Mouse (Mus musculus): ENCODE results near the gene Tmem178b. TPM values are rescaled to one million over a fixed set of nuclear protein-coding genes. Genes with fewer than 3 reads are reported as not detected.

Gene Tmem178b
- 0.11 TPM in 1 of 2 replicates, not detected in the other for polyA plus RNA-seq (2011; ENCODE audit: insufficient read length, low read depth, missing spikeins)

DNA sequence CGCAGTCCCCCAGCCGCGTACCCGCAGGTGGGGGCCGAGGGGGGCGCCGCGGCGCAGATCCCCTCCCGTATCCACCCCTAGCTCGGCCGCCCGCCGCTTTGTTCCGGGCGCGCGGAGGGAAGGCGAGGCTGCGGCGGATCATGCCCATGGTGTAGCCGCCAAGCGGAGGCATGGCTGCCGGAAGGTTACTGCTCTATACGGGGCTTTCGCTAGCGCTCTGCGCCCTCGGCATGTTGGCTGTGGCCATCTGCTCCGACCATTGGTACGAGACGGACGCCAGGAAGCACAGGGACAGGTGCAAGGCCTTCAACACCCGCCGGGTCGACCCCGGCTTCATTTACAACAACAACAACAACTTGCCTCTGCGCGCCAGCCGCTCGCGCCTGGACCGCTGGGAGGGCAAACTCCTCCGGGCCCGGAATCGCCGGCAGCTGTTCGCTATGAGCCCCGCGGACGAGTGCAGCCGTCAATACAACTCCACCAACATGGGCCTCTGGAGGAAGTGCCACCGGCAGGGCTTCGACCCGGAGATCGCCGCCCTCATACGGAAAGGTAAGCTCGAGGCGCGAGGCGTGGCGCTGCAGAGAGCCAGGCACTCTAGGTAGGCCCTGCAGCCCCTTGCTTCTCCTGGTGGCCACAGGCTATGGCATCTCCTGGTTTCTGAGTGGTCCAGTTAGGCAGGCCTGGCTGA is at the start of gene Tmem178b:
Tmem178b (plus strand) TSS at position 371 of the 691 bp plus-strand sequence.
- TF ChIP-seq POLR2A (IDR thresholded peaks at IDR 0.05; ENCODE audit: low read depth, low read length) (no peak), CTCF (IDR thresholded peaks at IDR 0.05; ENCODE audit: borderline replicate concordance, insufficient read depth, low read length) (no peak)
- no peak within 1 kb of the TSS for H3K27ac ChIP-seq (ENCODE audit: insufficient read depth, low read length)
- peak within 1 kb of the TSS; percentile 20 for H3K4me3 ChIP-seq (ENCODE audit: insufficient read depth, low read length)
- H3K4me1 ChIP-seq (ENCODE audit: control insufficient read depth, insufficient read depth, low read length) = no peaks in the 10 kb centered on the region; the same call in 1 of the 2 replicates

DNA sequence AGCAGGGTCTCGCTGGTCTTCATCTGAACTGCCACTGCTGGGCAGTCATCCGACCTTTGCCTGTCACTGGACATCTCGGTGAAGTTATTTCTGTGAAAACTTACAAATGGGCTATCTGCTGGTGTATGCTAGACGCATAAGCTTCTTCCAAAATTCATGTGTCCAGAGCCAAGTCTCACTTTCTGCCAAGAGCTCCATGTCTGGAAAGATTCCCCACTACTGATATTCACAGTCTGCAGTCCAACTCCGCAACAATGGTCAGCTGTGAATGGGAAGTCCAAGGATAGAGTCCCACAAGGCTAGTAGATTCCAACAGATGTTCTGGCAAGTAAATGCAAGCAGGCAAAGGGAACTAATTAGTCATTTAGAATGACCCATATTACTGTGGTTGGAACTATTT is 44.3 kb upstream of the Tmem178b start:
- H3K4me3 ChIP-seq (ENCODE audit: insufficient read depth, low read length) = no peak overlapping the region
- no peak overlapping the region for H3K27ac ChIP-seq (ENCODE audit: insufficient read depth, low read length)
- no peaks in the 10 kb centered on the region for H3K4me1 ChIP-seq (ENCODE audit: control insufficient read depth, insufficient read depth, low read length)
- TF ChIP-seq CTCF (IDR thresholded peaks at IDR 0.05; ENCODE audit: borderline replicate concordance, insufficient read depth, low read length) (no peak), POLR2A (IDR thresholded peaks at IDR 0.05; ENCODE audit: low read depth, low read length) (no peak)

DNA sequence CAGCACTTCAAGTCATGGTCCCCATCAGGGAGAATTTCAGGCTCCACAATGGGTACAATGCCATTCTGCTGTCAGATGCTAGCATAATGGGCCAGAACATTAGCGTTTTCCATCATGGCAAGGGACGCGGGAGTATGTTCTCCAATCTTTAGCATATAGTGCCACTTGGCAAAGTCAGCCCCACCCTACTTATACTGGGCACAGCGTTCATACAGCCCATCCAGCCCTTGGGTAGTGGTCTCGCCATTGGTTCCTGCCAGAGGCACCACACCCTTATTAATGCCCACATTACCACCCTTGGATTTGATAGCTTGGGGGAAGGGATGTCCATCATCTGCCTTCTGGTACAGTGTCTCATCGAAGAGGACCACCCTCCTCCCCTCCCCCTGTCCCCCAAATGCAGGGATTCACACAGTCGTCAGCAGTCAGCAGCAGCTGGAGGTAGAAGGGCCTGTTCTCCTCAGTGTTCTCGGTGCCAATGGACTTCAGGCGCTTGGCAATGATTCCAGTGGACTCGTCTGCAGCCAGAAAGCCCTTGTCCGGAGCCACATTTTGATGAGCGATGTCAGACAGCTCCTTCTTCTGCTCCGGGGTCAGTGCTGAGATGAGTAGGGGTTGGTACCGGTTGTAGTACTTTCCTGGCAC is 29.3 kb upstream of the Tmem178b start:
- Histone ChIP-seq H3K4me3 (ENCODE audit: insufficient read depth, low read length) (no peak overlapping the region), H3K27ac (ENCODE audit: insufficient read depth, low read length) (no peak overlapping the region), H3K4me1 (ENCODE audit: control insufficient read depth, insufficient read depth, low read length) (no peaks in the 10 kb centered on the region)
- no peak for TF ChIP-seq CTCF (IDR thresholded peaks at IDR 0.05; ENCODE audit: borderline replicate concordance, insufficient read depth, low read length)
- no peak for TF ChIP-seq POLR2A (IDR thresholded peaks at IDR 0.05; ENCODE audit: low read depth, low read length)

DNA sequence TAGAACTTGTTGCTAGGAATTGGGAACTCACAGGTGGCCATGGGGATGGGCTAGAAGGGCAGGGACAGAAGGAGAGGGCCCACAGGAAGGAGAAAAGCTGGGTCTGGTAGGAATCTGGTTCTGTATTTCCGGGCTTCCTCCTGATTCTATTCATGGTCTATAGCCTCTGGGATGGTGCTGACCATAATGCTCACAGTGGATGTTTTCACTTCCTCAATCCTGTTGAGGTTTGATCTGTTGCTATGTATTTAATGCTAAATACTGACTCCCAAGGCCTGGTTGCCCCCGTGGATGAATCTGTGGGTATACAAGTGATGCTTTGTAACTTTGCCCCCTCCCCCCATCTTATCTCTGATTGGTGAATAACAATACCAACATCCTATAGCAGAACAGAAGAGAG is 25.5 kb upstream of the Tmem178b start:
- H3K4me1 ChIP-seq (ENCODE audit: control insufficient read depth, insufficient read depth, low read length) = no peaks in the 10 kb centered on the region
- no peak overlapping the region for H3K27ac ChIP-seq (ENCODE audit: insufficient read depth, low read length)
- TF ChIP-seq CTCF (IDR thresholded peaks at IDR 0.05; ENCODE audit: borderline replicate concordance, insufficient read depth, low read length) (no peak), POLR2A (IDR thresholded peaks at IDR 0.05; ENCODE audit: low read depth, low read length) (no peak)
- no peak overlapping the region for H3K4me3 ChIP-seq (ENCODE audit: insufficient read depth, low read length)

DNA sequence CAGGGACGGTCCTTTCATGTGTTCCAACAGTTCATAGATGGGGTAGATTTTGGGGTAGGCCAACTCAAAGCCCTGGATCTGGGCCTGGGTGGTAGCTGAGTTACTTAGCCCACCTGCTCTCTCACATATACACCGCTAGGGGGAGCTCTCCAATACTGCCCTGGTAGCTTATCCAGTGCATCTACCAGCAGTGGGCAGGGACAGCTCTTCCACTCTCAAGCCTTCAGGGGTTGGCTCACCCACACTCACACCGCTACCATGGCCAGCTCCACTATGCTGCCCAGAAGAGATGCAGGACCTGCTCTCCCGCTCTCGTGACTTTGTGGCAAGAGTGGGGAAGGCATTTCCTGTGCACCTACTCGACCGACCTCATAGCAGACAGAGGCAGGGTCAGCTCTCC is 24.3 kb upstream of the Tmem178b start:
- Histone ChIP-seq H3K27ac (ENCODE audit: insufficient read depth, low read length) (no peak overlapping the region), H3K4me3 (ENCODE audit: insufficient read depth, low read length) (no peak overlapping the region), H3K4me1 (ENCODE audit: control insufficient read depth, insufficient read depth, low read length) (no peaks in the 10 kb centered on the region)
- TF ChIP-seq CTCF (IDR thresholded peaks at IDR 0.05; ENCODE audit: borderline replicate concordance, insufficient read depth, low read length) (no peak), POLR2A (IDR thresholded peaks at IDR 0.05; ENCODE audit: low read depth, low read length) (no peak)

DNA sequence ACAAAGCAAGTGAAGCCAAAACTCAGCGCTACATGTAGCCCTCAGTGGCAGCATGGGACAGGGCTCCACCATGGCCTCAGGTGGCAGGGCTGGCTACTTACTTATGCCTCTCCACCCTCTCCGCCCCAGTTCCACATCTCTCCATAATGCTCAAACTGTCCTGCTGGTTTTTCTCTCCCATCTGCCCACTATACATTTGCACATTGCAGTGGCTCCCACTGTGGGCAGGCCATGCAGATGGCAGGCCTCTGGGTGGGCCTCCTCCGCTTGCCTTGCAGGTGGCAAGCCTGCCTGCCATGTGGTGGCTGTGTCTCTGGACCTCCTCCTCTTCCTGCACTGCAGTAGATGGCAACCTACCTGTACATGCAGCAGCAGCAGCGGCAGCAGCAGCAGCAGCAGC is 23.4 kb upstream of the Tmem178b start:
- TF ChIP-seq CTCF (IDR thresholded peaks at IDR 0.05; ENCODE audit: borderline replicate concordance, insufficient read depth, low read length) (no peak), POLR2A (IDR thresholded peaks at IDR 0.05; ENCODE audit: low read depth, low read length) (no peak)
- no peaks in the 10 kb centered on the region for H3K4me1 ChIP-seq (ENCODE audit: control insufficient read depth, insufficient read depth, low read length)
- H3K27ac ChIP-seq (ENCODE audit: insufficient read depth, low read length) = no peak overlapping the region

DNA sequence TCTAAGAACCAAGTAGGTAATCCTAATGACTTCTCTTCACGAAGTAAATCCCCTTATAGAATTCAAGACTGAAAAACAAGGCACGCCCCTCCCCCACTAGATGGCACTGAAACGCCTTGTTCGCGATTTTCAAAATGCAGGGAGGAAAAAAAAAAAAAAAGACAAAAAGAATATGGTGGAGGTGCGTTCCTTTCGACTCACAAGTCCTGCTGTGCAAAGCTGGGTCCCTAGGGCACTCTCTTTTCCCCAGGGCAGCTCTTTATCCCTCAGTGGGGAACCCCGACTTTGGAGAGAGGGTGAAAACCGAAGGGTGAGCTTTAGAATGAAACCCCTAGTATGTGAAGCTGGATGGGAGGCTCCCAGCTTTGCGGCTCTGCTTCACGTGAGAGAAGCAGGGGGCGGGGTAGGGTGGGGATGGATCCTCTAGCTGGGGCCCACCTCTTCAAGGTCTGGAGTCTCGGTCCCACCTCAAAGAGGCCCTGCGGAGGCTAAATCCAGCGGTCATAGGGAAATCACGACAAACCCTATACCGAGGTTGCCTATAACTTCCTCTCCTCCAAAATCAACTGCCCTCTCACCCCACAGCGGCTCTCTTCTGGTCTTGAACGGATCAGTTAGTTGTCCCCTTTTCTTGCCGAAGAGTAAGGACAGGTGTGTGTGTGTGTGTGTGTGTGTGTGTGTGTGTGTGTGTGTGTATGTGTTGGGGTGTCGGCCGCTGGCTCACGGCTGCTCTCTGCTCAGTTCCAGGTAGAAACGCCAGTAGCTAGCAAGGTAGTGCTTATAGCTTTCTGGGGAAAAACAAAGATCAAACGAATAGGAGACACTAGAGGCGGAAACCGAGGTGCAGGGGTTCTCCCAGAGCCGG is 2.6 kb upstream of the Tmem178b start:
- H3K4me1 ChIP-seq (ENCODE audit: control insufficient read depth, insufficient read depth, low read length) = no peaks in the 10 kb centered on the region; the same call in 1 of the 2 replicates
- H3K4me3 ChIP-seq (ENCODE audit: insufficient read depth, low read length) = peak overlapping the region; percentile 31
- H3K27ac ChIP-seq (ENCODE audit: insufficient read depth, low read length) = no peak overlapping the region
- no peak for TF ChIP-seq CTCF (IDR thresholded peaks at IDR 0.05; ENCODE audit: borderline replicate concordance, insufficient read depth, low read length)
- TF ChIP-seq POLR2A (IDR thresholded peaks at IDR 0.05; ENCODE audit: low read depth, low read length) = no peak

More for the DNA sequence above, 23.4 kb upstream of the Tmem178b start:
- no peak overlapping the region for H3K4me3 ChIP-seq (ENCODE audit: insufficient read depth, low read length)

DNA sequence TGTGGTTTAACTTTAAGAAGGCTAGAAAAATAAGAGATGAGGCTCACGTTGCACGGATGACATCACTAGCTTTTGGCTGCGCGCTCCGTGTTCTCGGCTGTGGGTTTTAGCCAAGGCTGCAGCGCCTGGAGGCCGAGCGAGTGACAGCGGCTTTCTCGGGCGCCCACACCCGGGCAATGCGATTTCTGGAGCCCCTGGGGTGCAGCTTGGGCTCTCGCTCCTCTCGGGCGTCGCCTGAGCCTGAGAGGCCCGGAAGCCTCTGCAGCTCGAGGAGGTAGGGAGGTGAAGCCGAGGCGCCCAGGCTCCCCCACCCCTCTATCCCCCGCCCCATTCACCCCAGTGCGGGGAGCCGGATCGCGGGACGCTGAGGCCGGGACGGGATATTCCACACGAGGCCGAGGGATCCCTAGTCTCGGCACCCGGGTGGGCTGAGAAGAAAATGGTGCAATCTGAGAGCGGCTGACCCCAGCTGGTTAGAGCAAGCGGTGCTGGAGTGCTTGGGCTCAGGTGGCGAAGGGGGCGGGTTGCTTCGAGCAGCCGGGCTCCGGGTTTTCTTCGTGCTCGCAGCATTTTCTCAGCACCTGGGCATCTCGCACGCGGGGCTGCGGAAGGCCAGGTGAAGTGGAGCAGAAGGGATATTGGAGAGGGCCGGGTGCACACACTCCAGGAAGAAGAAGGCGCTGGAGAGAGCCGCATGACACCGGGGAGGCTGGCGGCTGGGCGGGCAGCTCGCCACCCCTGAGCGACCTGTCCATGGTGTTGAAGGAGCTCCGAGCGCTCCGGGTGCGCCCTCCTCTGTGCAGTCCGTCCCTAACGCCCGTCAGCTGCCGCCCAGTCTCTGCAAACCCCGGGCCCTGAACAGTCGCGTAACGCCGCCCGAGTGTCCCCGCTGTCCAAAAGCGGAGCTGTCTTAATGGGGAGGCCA is 1.4 kb upstream of the Tmem178b start:
- H3K27ac ChIP-seq (ENCODE audit: insufficient read depth, low read length) = no peak overlapping the region
- TF ChIP-seq CTCF (IDR thresholded peaks at IDR 0.05; ENCODE audit: borderline replicate concordance, insufficient read depth, low read length) (no peak), POLR2A (IDR thresholded peaks at IDR 0.05; ENCODE audit: low read depth, low read length) (no peak)
- H3K4me3 ChIP-seq (ENCODE audit: insufficient read depth, low read length) = peak overlapping the region; percentile 31
- no peaks in the 10 kb centered on the region; the same call in 1 of the 2 replicates for H3K4me1 ChIP-seq (ENCODE audit: control insufficient read depth, insufficient read depth, low read length)

Measured in embryonic fibroblast, embryonic 13.5 days (primary cell).